Mouse (Mus musculus) adrenal gland, adult 8-10 months (tissue): ENCODE measurements around the gene Emc1. TPM values are rescaled to one million over a fixed set of nuclear protein-coding genes. Genes with fewer than 3 reads are reported as not detected.

ENCODE experiments used
- DNase-seq: peaks from one replicate; pipeline ENCODE4 v3.0.0; 2022
- total RNA-seq, 4 experiments: library from RNA; stranded (reverse); gene quantifications; 2 replicates each; pipeline ENCODE4 v1.2.4; 2022

Emc1 gene
- total RNA-seq: 100 to 1,000 TPM in 1 of 4 experiments, 10 to 100 TPM in 3; 68.1 to 102 (median 84.3) TPM

DNA sequence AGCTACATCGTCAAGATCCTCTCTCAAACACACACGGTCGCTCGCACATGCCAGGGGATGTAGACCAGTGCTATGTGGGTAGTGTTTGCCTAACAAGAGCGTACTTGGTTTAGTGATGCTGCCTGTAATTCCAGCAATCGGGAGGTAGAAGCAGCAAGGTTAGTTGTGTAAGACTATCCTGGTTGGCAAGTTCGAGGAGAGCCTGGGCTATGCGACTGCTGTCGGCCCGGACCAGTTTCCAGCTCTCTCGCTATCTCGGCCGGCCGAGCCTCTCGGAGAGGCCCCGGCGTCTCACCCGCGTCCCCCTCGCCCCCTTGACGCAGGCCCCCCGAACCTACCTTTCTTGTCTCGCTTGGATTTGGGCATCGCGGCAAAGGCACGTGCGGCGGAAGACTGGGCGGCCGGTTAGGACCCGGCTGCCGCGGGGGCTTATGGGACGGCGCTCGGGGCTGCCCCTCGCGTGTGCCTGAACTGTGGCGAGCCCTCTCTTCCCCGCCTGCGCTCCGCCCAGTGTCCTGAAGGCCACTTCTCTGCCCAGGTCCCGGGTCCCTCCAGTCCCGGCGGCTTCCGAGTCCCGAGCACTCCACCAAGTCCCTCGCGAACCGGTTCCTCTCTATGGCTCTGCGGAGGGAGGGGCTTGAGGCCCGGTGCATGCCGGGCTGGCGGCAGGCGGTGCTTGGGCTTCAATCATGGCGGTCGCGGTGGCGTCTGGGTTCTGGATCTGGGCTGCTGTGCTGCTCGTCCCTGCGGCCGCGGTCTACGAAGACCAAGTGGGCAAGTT, at the start of gene Emc1, which contains the start of the genes Mrto4 and Ubr4:
Emc1 (plus strand) TSS at position 657 of the 781 bp plus-strand sequence.
Mrto4 (minus strand) TSS at position 646 of the 781 bp plus-strand sequence.
Ubr4 (plus strand) TSS at position 679 of the 781 bp plus-strand sequence.
- peak; percentile 83 for DNase-seq

DNA sequence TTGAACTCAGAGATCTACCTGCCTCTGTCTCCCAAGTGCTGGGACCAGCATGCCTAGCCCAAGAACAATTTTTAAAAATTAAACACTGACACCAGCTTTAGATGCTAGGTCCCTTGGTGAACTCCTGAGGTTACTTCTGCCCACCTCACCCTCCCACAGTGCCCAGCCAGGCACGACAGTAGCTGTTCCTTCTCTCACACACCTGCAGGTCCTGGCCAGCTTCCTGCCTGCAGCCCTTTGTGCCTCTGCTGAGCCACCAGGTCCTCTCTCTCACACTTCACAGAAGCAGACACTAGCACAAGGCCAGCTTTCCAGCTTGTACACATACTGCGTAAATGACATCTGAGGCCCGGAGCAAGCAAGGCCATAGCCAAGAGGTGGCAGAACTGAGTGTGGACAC, 46.9 kb upstream of the Emc1 start:
- no peak for DNase-seq

DNA sequence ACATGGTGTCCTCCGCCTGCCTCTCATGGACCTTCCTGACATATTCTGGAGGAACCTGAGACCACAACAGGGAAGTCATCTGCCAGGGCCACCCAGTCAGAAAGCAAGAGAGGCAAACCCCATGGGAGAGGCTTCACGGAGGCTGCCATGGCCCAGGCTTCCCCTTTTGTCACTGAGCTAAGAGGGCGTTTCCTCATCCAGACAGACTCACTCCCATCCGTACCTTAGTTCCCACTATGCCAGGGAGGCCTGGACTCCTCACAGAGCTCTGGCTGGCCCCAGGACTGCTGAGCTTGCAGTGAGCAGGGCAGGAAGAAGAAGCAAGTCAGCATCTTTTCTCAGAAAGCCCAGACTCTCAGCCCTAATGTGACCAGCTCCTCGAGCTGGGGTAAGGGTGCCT, 44.5 kb upstream of the Emc1 start:
- DNase-seq: no peak

DNA sequence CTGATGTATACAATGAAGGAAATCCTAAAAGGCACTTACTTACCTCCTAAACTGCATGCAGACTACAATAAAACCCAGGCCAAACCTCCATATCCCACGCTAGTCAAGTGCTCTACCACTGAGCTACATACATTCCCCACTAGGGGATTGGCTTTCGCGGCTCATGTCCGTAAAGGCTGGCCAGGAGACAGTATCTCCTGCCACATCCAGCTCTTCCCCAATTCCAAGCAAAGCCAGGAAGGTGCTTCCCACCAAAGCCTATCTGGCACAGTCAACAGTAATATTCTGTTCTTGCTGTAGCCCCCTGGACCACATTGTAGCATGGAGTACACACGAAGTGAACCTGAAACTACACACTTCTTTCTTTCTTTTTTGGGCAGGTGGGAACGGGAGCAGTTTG, 42.7 kb upstream of the Emc1 start:
- no peak for DNase-seq

DNA sequence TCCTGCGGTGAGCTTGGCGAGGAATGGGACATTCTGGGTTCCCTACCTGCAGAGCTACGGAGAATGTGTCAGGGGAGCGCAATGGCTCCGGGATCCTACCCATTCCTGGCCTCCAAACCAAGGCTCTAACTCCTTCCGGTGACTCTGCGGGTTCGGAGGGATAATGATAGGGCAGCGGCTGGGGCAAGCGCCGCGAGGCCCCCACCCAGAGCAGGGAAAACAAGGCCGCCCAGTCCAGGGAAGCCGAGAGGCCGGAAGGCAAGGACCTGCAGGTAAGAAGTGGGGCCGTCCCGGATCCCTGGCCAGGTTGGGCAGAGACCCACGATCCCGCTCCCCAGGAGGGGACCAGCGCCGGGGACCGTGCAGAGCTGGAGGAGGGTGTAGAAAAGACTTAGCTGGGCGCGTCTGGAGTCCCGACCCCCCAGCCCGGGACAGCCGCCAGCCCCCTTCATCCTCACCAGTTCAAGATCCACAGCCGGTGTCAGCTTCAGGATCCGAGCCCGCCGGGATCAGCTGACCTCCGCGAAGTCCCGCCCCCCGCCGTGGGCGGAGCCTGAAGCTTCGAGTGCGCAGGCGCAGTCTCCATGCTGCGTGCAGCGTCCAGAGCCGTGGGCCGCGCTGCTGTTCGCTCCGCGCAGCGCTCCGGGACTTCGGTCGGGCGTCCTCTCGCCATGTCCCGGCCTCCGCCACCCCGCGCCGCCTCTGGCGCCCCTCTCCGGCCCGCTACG, 42.1 kb upstream of the Emc1 start, which contains the start of the genes Pqlc2 and Akr7a5:
Pqlc2 (minus strand) TSS at position 538 of the 728 bp plus-strand sequence.
Akr7a5 (plus strand) TSS at position 574 of the 728 bp plus-strand sequence.
- peak; percentile 93 for DNase-seq

DNA sequence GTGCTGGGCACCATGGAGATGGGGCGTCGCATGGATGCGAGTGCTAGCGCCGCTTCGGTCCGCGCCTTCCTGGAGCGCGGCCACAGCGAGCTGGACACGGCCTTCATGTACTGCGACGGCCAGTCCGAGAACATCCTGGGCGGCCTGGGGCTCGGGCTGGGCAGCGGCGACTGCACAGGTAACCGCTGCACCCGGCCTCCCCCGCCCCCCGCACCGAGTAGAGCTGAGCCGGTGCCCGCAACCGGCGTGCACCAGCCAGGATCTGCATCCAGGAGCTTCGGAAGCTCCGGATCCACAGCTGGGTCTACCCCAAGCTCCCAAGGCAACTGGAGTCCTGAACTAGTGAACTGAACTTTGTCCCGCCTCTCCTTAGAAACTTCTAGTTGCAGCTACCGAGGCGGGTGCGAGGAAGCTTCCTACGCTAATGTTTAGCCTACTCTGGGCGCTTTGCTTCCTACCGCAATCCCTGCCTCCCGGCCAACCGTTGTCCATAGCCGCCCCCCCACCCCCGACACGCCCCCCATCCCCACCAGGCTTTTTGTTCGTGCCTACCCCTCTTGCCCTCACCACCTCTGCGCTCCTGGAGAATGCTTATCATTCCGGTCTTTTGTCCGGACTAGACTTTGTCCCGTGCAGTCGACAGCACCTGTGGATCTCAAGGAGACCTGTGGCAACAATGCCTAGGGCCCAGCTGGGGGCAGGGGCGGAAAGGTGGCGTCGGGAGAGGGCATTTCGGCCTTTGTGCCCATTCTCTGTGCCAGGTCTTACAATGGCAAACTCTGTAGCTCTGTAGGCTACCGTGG, 41.3 kb upstream of the Emc1 start:
- DNase-seq: no peak

DNA sequence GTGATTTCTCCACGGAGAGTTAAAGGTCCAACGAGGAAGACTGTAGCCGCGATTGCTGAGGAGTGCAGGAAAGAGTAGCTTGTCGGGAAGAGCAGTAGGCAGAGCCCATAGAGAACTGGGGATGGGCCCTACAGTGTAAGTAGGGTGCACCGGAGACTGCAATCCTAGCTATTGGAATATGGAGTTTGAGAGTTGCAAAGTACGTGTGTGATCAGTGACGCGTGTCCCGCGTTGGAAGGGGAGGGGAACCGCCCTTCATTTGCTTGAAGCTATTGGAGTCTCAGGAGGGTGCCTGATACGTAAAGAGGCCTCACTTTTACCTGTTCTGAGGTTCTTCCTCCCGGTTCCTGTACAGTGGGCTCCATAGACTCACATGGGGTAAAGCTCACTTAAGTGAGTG, 40.7 kb upstream of the Emc1 start:
- DNase-seq: no peak

DNA sequence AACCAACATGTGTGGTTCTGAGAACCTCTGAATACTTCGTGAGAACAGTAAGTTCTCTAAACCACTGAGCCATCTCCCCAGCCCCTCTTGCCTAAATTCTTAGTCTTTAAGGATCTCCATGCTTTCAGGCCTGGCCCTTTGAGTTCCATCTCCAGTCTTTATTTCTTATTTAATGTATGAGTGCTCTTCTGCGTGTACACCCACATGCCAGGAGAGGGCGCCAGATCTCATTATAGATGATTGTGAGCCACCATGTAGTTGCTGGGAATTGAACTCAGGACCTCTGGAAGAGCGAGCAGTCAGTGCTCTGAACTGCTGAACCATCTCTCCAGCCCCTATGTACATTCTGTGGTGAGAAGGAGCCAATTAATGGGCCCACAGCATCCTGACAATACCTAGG, 39.8 kb upstream of the Emc1 start:
- no peak for DNase-seq

DNA sequence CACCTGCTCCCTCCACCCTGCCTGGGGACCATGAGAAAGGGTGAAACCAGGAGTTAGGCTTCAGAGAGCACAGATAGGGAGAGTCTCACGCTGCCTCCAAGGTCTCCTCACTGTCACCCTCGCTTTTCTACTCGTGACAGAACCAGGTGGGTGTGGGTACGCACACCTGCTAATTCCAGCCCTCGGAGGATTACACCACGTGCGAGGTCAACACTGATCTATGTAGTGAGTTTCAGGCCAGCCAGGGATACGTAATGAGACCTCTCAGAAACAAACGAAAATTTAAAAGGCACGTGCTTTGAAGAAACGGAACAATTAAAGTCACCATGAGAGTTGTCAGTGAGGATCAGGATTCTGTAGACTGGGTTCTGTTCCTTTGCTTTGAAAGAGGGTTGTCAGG, 33.9 kb upstream of the Emc1 start:
- no peak for DNase-seq

DNA sequence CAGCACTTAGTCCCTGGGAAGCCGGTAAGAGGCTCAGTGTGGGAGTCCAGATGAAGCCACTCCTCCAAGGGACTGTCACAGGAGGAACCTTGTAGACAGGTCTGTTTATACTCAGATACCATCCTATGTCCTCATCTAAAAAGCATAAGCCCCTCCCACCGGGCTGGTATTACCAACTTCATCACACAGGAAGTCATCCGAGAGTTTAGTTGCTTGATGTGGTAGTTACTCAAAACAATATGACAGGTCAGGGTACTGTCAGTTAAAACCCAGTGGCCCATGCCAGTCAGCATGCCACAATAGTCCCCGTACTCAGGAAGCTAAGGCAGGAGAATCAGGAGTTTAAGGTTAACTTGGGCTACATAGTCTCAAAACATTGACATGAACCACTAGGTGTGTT, 32.6 kb upstream of the Emc1 start:
- DNase-seq: no peak

DNA sequence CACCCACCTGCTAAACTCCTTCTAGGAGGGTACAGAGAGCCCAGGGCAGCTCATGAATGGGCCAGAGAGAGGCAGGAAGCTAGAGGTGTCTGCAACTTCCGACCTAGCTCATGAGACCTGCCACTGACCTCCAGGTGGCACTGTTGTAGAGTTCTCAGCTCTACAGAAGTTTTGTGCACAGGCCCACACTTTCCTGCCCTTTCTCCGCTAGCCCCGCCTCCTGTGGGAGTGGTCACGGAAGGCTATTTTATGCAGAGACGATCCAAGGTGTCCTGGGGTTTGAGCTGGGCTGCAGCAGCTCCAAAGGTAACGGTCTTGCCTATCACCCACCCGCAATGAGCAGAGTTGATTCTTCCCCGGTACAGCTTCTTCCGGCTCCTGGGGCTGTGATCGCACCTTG, 21.8 kb upstream of the Emc1 start:
- peak; percentile 77 for DNase-seq

DNA sequence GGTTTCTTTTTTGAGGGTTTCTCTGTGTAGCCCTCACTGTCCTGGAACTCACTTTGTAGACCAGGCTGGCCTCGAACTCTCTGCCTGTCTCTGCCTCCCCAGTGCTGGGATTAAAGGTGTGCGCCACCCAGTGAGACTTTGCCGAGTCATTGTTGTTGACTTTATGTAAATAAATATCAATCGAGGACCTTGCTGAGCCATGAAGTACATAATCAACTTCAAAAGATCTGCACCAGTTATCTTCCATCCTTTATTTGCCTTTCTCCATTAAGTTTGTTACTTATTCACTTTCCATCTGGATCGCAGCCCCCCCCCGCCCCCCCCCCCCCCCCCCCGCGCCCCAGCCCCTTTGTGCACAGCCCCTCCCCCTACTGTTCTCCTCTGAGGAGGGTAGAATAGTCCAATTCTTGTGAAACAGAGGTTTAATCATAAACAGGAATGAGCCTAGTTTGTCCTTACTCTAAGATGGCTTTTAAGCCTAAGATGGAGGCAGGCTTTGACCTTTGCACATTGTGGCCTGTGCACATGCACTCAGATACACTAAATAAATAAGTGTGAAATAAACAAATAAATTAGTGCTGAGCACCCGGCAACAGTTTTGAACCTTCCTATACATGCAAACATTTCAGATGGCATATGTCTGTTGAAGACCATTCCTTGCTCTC, 17.6 kb upstream of the Emc1 start:
- no peak for DNase-seq

DNA sequence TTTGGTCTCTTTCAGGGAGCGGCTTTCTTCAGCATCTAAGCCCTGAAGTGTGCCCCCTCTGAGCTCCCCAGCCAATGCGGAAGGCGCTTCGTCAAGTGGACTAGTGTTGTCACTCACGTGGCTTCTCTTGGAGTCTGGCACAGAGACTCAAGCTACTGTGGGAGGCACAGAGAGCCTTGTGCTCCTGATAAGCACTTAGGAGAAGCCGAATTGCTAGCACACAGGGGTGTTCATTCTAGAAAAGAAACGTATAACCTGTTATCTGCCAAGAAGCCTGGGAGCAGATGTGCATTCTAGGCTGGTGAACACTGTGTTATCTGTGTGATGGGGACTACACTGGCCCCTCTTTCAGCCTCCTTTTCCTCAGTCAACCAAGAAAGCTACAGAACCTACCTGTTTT, 16.9 kb upstream of the Emc1 start:
- no peak for DNase-seq

DNA sequence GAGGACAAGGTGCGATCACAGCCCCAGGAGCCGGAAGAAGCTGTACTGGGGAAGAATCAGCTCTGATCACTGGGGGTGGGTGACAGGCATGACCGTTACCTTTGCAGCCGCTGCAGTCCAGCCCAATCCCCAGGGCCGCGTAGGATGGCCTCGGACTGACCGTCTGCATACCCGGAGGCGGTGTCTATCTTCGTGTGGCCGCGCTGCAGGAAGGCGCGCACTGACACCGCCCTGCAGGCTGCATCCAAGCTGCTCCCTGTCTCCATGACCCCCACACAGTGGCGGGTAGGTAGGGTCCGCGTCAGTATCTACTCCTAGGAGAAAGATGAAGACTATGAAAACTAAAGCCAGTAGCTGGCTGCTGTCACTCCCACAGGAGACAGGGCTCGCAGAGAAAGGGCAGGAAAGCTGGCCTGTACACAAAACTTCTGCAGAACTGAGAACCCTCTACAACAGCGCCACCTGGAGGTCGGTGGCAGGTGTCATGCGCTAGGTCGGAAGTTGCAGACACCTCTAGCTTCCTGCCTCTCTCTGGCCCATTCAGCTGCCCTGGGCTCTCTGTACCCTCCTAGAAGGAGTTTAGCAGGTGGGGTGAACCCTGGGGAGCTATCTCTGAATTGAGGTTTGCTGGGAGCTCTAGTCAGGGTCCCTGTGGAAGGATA, 15.4 kb upstream of the Emc1 start:
- peak; percentile 54 for DNase-seq

DNA sequence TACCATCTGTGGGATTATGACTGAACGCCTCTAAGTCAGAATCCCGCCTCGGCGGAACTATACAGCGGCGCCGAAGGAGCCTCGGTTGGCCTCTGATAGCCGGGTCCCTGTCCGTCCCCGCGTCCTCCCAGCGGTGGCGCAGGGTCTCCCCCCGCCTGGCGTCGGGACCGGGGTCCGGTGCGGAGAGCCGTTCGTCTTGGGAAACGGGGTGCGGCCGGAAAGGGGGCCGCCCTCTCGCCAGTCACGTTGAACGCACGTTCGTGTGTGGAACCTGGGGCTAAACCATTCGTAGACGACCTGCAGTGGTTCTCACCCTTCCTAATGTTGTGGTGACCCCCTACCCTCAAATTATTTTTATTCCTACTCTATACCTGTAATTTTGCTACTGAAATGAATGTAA, 14.2 kb upstream of the Emc1 start:
- no peak for DNase-seq

DNA sequence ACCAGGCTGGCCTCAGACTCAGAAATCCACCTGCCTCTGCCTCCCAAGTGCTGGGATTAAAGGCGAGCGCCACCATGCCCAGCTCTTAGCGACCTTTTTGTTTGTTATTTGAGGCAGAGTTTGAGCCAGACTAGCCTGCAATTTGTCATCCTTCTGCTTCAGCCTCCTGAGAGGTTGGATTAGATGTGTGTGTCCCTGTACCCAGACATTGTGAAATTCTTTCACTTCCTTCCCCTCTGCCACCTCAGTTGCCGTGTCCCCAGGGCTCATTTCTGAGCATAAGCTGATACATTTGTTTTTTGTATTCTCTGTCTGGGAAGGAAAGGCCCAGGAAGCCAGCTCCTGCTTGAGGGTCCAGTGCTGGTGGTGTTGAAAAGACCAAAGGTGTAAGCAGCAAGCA, 11.6 kb upstream of the Emc1 start:
- no peak for DNase-seq

DNA sequence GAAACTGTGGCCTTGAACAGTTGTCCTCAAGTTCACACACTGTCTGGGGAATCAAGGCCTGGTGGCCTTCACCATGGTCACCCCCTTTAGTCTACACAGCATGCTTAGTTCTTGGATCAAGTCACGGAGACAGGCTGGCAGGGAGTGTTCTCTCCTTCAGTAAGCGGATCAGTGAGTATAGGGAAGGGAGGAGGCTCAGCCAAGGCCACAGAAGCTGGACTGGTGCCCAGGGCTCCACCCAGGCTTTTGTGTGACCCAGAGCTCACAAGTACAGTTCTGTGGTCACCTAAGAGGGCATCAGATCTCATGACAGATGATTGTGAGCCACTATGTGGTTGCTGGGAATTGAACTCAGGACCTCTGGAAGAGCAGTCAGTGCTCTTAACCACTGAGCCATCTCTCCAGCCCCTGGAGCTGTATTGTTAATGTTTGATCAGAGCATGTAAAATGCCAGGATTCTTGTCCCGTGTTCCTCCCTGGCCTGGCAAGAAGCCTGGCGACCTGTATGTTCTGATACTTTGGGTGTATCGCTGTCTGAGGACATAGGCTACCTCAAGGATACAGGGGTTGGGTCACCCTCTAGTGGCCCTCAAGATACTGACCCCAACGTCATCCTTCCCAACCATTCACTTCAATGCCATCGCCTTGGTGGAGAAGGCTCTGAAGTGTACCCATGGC, 10.7 kb upstream of the Emc1 start:
- DNase-seq: peak; percentile 58

DNA sequence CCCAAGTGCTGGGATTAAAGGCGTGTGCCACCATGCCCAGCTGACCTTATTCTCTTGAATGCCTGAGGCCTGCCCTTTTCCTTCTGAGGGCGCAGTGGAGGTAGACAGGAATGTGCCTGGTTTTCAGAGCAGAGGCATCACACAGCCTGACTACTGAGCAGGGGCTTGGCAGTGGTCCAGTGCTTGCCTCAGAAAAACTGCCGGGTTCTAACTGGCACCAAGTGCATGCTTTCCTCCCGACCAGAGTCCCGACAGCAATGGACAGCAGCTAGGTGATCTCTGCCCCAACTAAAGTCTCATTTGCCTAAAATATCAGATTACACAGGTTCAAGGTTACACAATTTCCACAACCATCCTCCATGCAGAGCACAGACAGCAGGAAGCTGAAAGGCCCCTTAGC, 8.7 kb upstream of the Emc1 start:
- DNase-seq: no peak

DNA sequence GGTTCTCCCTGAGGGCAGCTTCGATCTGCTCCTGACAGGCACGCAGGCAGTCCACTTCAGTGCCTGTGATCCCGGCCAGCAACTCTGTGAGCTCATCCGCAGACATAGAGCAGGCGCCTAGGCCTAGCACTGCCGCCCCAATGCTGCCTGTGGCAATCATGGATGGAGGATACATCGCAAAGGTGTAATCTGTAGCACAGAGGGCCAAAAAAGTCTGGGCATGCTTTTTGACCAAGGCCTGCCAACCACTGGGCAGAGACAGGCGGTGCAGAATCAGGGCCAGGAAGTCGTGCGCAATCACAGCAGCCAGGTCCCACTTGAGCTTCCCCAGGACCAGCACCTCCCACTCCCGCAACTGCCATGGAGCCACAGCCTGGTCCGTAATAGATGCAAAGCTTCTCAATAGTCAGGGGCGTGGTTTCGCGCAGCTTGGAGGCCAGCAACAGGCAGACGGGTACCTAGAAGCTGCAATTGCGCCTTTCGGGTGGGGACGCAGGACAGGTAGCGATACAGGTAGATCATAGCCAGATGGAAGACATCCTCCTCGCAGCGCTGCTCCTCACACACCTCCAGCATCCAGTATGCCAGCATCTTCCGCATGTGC, 6.9 kb upstream of the Emc1 start:
- DNase-seq: no peak

DNA sequence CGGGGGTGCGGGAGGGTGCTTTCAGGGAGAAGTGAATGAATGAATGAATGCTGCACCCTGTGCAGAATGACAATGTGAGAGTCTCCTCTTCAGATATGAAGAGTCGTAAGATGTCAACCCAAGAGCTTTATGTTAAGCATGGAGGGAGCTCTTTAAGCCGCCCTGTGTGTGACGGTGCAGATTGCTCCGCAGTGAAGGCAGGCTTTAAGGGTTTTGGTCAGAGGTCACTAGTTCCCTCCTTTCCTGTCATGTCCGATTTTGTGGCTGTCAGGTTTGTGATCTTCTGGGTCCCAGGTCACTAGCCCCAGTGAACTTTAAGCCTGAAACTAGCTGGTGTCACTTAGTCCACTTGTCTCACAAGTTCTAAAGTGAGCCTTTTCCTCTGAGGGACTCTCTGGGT, 445 bp downstream of the Emc1 start:
- DNase-seq: no peak

DNA sequence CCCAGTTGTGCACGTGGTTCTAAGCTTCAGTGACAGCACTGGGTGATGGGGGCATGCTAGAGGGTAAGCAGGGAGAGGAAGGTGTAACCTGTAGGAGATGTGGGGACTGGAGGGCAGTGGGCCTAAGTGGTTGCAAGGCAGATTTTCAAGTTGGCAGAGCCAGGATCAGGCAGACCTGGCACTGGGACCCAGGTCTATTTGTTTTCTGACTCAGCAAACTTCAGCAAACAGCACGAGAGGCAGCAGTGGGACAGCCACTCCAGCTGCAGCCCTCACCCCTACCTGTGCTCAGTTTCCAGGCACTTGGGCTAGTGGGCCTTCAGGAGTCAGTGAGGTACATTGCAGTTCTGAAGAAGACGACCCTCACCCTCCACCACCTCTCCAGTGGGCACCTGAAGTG, 4.8 kb downstream of the Emc1 start:
- DNase-seq: no peak
